Mouse (Mus musculus) intestine, embryonic 14.5 days (tissue): ENCODE measurements around the gene Slc5a4a. TPM values are rescaled to one million over a fixed set of nuclear protein-coding genes. Genes with fewer than 3 reads are reported as not detected.

Experiments
- ATAC-seq: fragments of 200-750 bp; cut with Nextera tagmentation; replicated peaks from 2 replicates; pipeline ENCODE4 v1.8.0; 2017; ENCODE audit warnings: low read depth, moderate number of reproducible peaks, moderate TSS enrichment, moderate library complexity; ENCODE audit not compliant: low FRiP score, low TSS enrichment
- DNase-seq: peaks from one replicate; pipeline ENCODE4 v3.0.0-alpha.2; 2018; ENCODE audit warnings: low spot score
- H3K27ac ChIP-seq: fragments of 300-500 bp; sonication (generic); 2 replicates; pipeline ENCODE4 v1.5.1; 2014; ENCODE audit warnings: low read depth, mild to moderate bottlenecking, control low read depth
- H3K27me3 ChIP-seq: fragments of 300-500 bp; sonication (generic); replicated peaks from 2 replicates; pipeline ENCODE4 v1.6.1; 2014; ENCODE audit warnings: low read length, control low read depth; ENCODE audit not compliant: control insufficient read depth, insufficient read depth
- H3K36me3 ChIP-seq: fragments of 300-500 bp; sonication (generic); 2 replicates; pipeline ENCODE4 v1.6.1; 2014; ENCODE audit warnings: low read length, control low read depth; ENCODE audit not compliant: control insufficient read depth, insufficient read depth
- H3K4me1 ChIP-seq: fragments of 300-500 bp; sonication (generic); replicated peaks from 2 replicates; pipeline ENCODE4 v1.6.1; 2014; ENCODE audit warnings: low read length, control low read depth, mixed read lengths; ENCODE audit not compliant: control insufficient read depth, insufficient read depth
- H3K4me2 ChIP-seq: fragments of 300-500 bp; sonication (generic); 2 replicates; pipeline ENCODE4 v1.6.1; 2014; ENCODE audit warnings: low read length
- H3K4me3 ChIP-seq: fragments of 300-500 bp; sonication (generic); 2 replicates; pipeline ENCODE4 v1.5.1; 2014; ENCODE audit warnings: low read depth, low read length, control low read depth, mixed read lengths
- H3K9ac ChIP-seq: fragments of 300-500 bp; sonication (generic); 2 replicates; pipeline ENCODE4 v1.6.1; 2014; ENCODE audit warnings: mild to moderate bottlenecking, low read length
- H3K9me3 ChIP-seq: fragments of 300-500 bp; sonication (generic); 2 replicates; pipeline ENCODE4 v1.6.1; 2016; ENCODE audit warnings: low read length, control low read depth; ENCODE audit not compliant: control insufficient read depth
- WGBS: fragments of 180-500 bp; shearing (Covaris S2); extraction: QIAGEN DNeasy Blood & Tissue Kit; methylation state at CpG from one replicate; pipeline ENCODE4 v1.1.7; 2014; 5-methylcytosine and 5-hydroxymethylcytosine counted together
- polyA plus RNA-seq: library from polyadenylated mRNA; unstranded; fragments of >200 nt; fragmentation: Nextera tagmentation; extraction: Ambion mirVana; gene quantifications from 2 replicates; pipeline ENCODE4 v1.2.1, GENCODE M21; 2014

Slc5a4a gene
- polyA plus RNA-seq, 1 experiment from 2014 or later: not detected

- H3K36me3 ChIP-seq: peaks cover 42% of the 10 kb centered on the region
- no peaks in the 10 kb centered on the region for H3K4me1 ChIP-seq
- no peaks in the 10 kb centered on the region for H3K27me3 ChIP-seq
- no peak overlapping the region for H3K4me3 ChIP-seq
- H3K4me2 ChIP-seq: no peak overlapping the region
- H3K9ac ChIP-seq: no peak overlapping the region
- no peak overlapping the region for H3K27ac ChIP-seq
- ATAC-seq: no peak
- 92% methylated on average over 13 of the region's 13 CpGs for WGBS
- peak; percentile 41 for DNase-seq
- no peaks in the 10 kb centered on the region for H3K9me3 ChIP-seq
Observed at GRCm38 (mm10) chr10:76207262-76207796, 60.1 kb downstream of the Slc5a4a start.

- Histone ChIP-seq H3K4me1 (no peaks in the 10 kb centered on the region), H3K4me3 (no peak overlapping the region), H3K9ac (no peak overlapping the region), H3K4me2 (no peak overlapping the region), H3K27me3 (no peaks in the 10 kb centered on the region), H3K36me3 (peaks cover 52% of the 10 kb centered on the region), H3K27ac (no peak overlapping the region), H3K9me3 (0 out of 2 replicates have a peak, but pooled peaks cover 2% of the 10 kb centered on the region)
- DNase-seq (peak; percentile 16), ATAC-seq (no peak)
- 92% methylated on average over 8 of the region's 8 CpGs for WGBS
Observed at GRCm38 (mm10) chr10:76209241-76209640, 62.0 kb downstream of the Slc5a4a start.

- peaks cover 68% of the 10 kb centered on the region for H3K36me3 ChIP-seq
- DNase-seq: peak; percentile 13
- 93% methylated on average over 7 of the region's 7 CpGs for WGBS
Observed at GRCm38 (mm10) chr10:76210806-76211205, 63.6 kb downstream of the Slc5a4a start.

GRCm38 (mm10) chr10:76212121-76212520 lies 64.9 kb downstream of the Slc5a4a start:
- peaks cover 70% of the 10 kb centered on the region for H3K36me3 ChIP-seq
- H3K4me3 ChIP-seq: no peak overlapping the region
- WGBS: 97% methylated on average over 6 of the region's 6 CpGs
- H3K27ac ChIP-seq: no peak overlapping the region
- 0 out of 2 replicates have a peak, but pooled peaks cover 8% of the 10 kb centered on the region for H3K9me3 ChIP-seq
- DNase-seq (peak; percentile 21), ATAC-seq (no peak)
- no peak overlapping the region for H3K9ac ChIP-seq
- no peaks in the 10 kb centered on the region for H3K27me3 ChIP-seq
- no peaks in the 10 kb centered on the region for H3K4me1 ChIP-seq
- H3K4me2 ChIP-seq: no peak overlapping the region

More at GRCm38 (mm10) chr10:76210806-76211205, 63.6 kb downstream of the Slc5a4a start:
- Histone ChIP-seq H3K4me1 (no peaks in the 10 kb centered on the region), H3K9me3 (0 out of 2 replicates have a peak, but pooled peaks cover 8% of the 10 kb centered on the region), H3K27me3 (no peaks in the 10 kb centered on the region), H3K27ac (no peak overlapping the region), H3K9ac (no peak overlapping the region), H3K4me2 (no peak overlapping the region), H3K4me3 (no peak overlapping the region)
- no peak for ATAC-seq

- H3K9ac ChIP-seq: no peak overlapping the region
- WGBS: 90% methylated on average over 4 of the region's 4 CpGs
- DNase-seq (peak; percentile 40), ATAC-seq (no peak)
- H3K4me2 ChIP-seq: no peak overlapping the region
- H3K4me3 ChIP-seq: no peak overlapping the region
- no peak overlapping the region for H3K27ac ChIP-seq
- H3K4me1 ChIP-seq: no peaks in the 10 kb centered on the region
- no peaks in the 10 kb centered on the region for H3K27me3 ChIP-seq
- H3K9me3 ChIP-seq: 0 out of 2 replicates have a peak, but pooled peaks cover 8% of the 10 kb centered on the region
- peaks cover 70% of the 10 kb centered on the region for H3K36me3 ChIP-seq
Observed at GRCm38 (mm10) chr10:76214161-76214560, 66.9 kb downstream of the Slc5a4a start.

GRCm38 (mm10) chr10:76217056-76217455 lies 69.8 kb downstream of the Slc5a4a start:
- H3K4me2 ChIP-seq: no peak overlapping the region
- H3K4me3 ChIP-seq: no peak overlapping the region
- no peaks in the 10 kb centered on the region for H3K27me3 ChIP-seq
- no peak overlapping the region for H3K9ac ChIP-seq
- H3K36me3 ChIP-seq: peaks cover 80% of the 10 kb centered on the region
- DNase-seq (peak; percentile 49), ATAC-seq (no peak)
- 95% methylated on average over 17 of the region's 17 CpGs for WGBS
- no peak overlapping the region for H3K27ac ChIP-seq
- 0 out of 2 replicates have a peak, but pooled peaks cover 8% of the 10 kb centered on the region for H3K9me3 ChIP-seq
- H3K4me1 ChIP-seq: no peaks in the 10 kb centered on the region

- no peak overlapping the region for H3K4me3 ChIP-seq
- H3K9ac ChIP-seq: no peak overlapping the region
- WGBS: 83% methylated on average over 9 of the region's 9 CpGs
- H3K4me1 ChIP-seq: no peaks in the 10 kb centered on the region
- H3K9me3 ChIP-seq: 0 out of 2 replicates have a peak, but pooled peaks cover 8% of the 10 kb centered on the region
- H3K36me3 ChIP-seq: peaks cover 79% of the 10 kb centered on the region
- no peaks in the 10 kb centered on the region for H3K27me3 ChIP-seq
- no peak overlapping the region for H3K4me2 ChIP-seq
- peak; percentile 45 for DNase-seq
- ATAC-seq: no peak
- no peak overlapping the region for H3K27ac ChIP-seq
Observed at GRCm38 (mm10) chr10:76218240-76218639, 71.0 kb downstream of the Slc5a4a start.

GRCm38 (mm10) chr10:76225944-76226343 lies 78.7 kb downstream of the Slc5a4a start:
- ATAC-seq (no peak), DNase-seq (no peak)
- Histone ChIP-seq H3K9ac (no peak overlapping the region), H3K9me3 (no peaks in the 10 kb centered on the region), H3K36me3 (peaks cover 38% of the 10 kb centered on the region), H3K4me3 (no peak overlapping the region), H3K27ac (no peak overlapping the region), H3K27me3 (no peaks in the 10 kb centered on the region), H3K4me2 (no peak overlapping the region), H3K4me1 (no peaks in the 10 kb centered on the region)
- WGBS: 94% methylated on average over 11 of the region's 11 CpGs

- Histone ChIP-seq H3K36me3 (peaks cover 10% of the 10 kb centered on the region), H3K4me2 (no peak overlapping the region), H3K4me1 (no peaks in the 10 kb centered on the region), H3K9ac (no peak overlapping the region), H3K4me3 (no peak overlapping the region), H3K27ac (no peak overlapping the region), H3K9me3 (no peaks in the 10 kb centered on the region), H3K27me3 (no peaks in the 10 kb centered on the region)
- 74% methylated on average over 1 of the region's 1 CpGs for WGBS
- ATAC-seq (no peak), DNase-seq (no peak)
Observed at GRCm38 (mm10) chr10:76229627-76230026, 82.4 kb downstream of the Slc5a4a start.
